Mouse (Mus musculus) MEL (cell line): ENCODE results near the gene Dus1l. TPM values are rescaled to one million over a fixed set of nuclear protein-coding genes. Genes with fewer than 3 reads are reported as not detected.

ENCODE experiments used
- DNase-seq: peaks from one replicate; pipeline ENCODE4 v3.0.0; 2011; ENCODE audit warnings: low read depth, low spot score
- H3K27ac ChIP-seq: 2 replicates; pipeline ENCODE4 v1.5.1; 2012; ENCODE audit warnings: low read depth, mild to moderate bottlenecking, control low read depth, low read length, moderate library complexity; ENCODE audit not compliant: control insufficient read depth
- H3K27me3 ChIP-seq, 2 experiments: fragments of 150-350 bp in 1 of 2; sonication (generic) in 1 of 2; 2 replicates each; pipeline ENCODE4 v1.6.1; 2012; ENCODE audit warnings: low read length in 2 of 2, mild to moderate bottlenecking in 2 of 2, improper control_type of control experiment in 1 of 2, moderate library complexity in 1 of 2; ENCODE audit not compliant: insufficient read depth in 2 of 2, control insufficient read depth in 1 of 2
- H3K36me3 ChIP-seq, 2 experiments: 2 replicates each; pipeline ENCODE4 v1.6.1; 2012 to 2014; ENCODE audit warnings: low read length in 2 of 2, improper control_type of control experiment in 1 of 2, inconsistent platforms in 1 of 2, mild to moderate bottlenecking in 1 of 2; ENCODE audit not compliant: insufficient read depth in 2 of 2, control insufficient read depth in 1 of 2
- H3K4me1 ChIP-seq, 2 experiments: fragments of 150-350 bp in 1 of 2; sonication (generic) in 1 of 2; 2 replicates each; pipeline ENCODE4 v1.6.1; 2012; ENCODE audit warnings: low read length in 2 of 2, improper control_type of control experiment in 1 of 2, mild to moderate bottlenecking in 1 of 2; ENCODE audit not compliant: insufficient read depth in 2 of 2, control insufficient read depth in 1 of 2
- H3K4me3 ChIP-seq, 2 experiments: fragments of 150-350 bp in 1 of 2; sonication (generic) in 1 of 2; 2 replicates each; pipeline ENCODE4 v1.5.1; 2012; ENCODE audit warnings: low read depth in 2 of 2, low read length in 2 of 2, mild to moderate bottlenecking in 2 of 2, moderate library complexity in 2 of 2, control low read depth in 1 of 2, improper control_type of control experiment in 1 of 2; ENCODE audit not compliant: control insufficient read depth in 1 of 2, insufficient read depth in 1 of 2
- H3K79me2 ChIP-seq: 2 replicates; pipeline ENCODE4 v1.6.1; 2012; ENCODE audit warnings: mild to moderate bottlenecking, low read length, moderate library complexity; ENCODE audit not compliant: control insufficient read depth, poor library complexity, insufficient read depth
- H3K9ac ChIP-seq: 2 replicates; pipeline ENCODE4 v1.6.1; 2012; ENCODE audit warnings: low read depth, mild to moderate bottlenecking, control low read depth, low read length, moderate library complexity; ENCODE audit not compliant: control insufficient read depth, poor library complexity, severe bottlenecking
- H3K9me3 ChIP-seq: fragments of 150-350 bp; sonication (generic); replicated peaks from 2 replicates; pipeline ENCODE4 v1.6.1; 2012; ENCODE audit warnings: mild to moderate bottlenecking, low read length, improper control_type of control experiment, moderate library complexity; ENCODE audit not compliant: insufficient read depth
- BHLHE40 ChIP-seq: IDR thresholded peaks from 2 replicates; pipeline ENCODE4 v1.6.1; 2012; ENCODE audit warnings: low read depth, mild to moderate bottlenecking, inconsistent platforms, low read length, improper control_type of control experiment, borderline replicate concordance
- E2F4 ChIP-seq: IDR thresholded peaks from 2 replicates; pipeline ENCODE4 v1.6.1; 2011; ENCODE audit warnings: low read depth, low read length, improper control_type of control experiment, borderline replicate concordance
- ELF1 ChIP-seq: IDR thresholded peaks from 2 replicates; pipeline ENCODE4 v1.6.1; 2014; ENCODE audit warnings: low read depth, mild to moderate bottlenecking, inconsistent platforms, low read length, improper control_type of control experiment, moderate library complexity
- KAT2A ChIP-seq: conservative IDR thresholded peaks from 2 replicates; pipeline ENCODE4 v1.6.1; 2012; ENCODE audit warnings: low read depth, low read length, improper control_type of control experiment, inconsistent platforms
- MAX ChIP-seq: IDR thresholded peaks from 2 replicates; pipeline ENCODE4 v1.6.1; 2011; ENCODE audit warnings: low read length, improper control_type of control experiment
- MAZ ChIP-seq: IDR thresholded peaks from 2 replicates; pipeline ENCODE4 v1.6.1; 2012; ENCODE audit warnings: low read depth, mild to moderate bottlenecking, inconsistent platforms, low read length, improper control_type of control experiment
- NRF1 ChIP-seq: IDR thresholded peaks from 2 replicates; pipeline ENCODE4 v1.6.1; 2014; ENCODE audit warnings: low read depth, mild to moderate bottlenecking, inconsistent platforms, low read length, improper control_type of control experiment, moderate library complexity; ENCODE audit not compliant: poor library complexity, insufficient read depth, severe bottlenecking
- POLR2A ChIP-seq, 2 experiments: IDR thresholded peaks; 2 replicates each; pipeline ENCODE4 v1.6.1; 2011 to 2012; ENCODE audit warnings: low read length in 2 of 2, mild to moderate bottlenecking in 2 of 2, control low read depth in 1 of 2, improper control_type of control experiment in 1 of 2, low read depth in 1 of 2, moderate library complexity in 1 of 2; ENCODE audit not compliant: control insufficient read depth in 1 of 2, insufficient read depth in 1 of 2, poor library complexity in 1 of 2
- TAL1 ChIP-seq: IDR thresholded peaks from 2 replicates; pipeline ENCODE4 v1.6.1; 2012; ENCODE audit warnings: mild to moderate bottlenecking, inconsistent platforms, low read length, moderate library complexity, mixed read lengths
- USF1 ChIP-seq: IDR thresholded peaks from 2 replicates; pipeline ENCODE4 v1.6.1; 2014; ENCODE audit warnings: low read depth, mild to moderate bottlenecking, inconsistent platforms, low read length, improper control_type of control experiment, moderate library complexity
- ZMIZ1 ChIP-seq: IDR thresholded peaks from 2 replicates; pipeline ENCODE4 v1.6.1; 2012; ENCODE audit warnings: low read depth, mild to moderate bottlenecking, inconsistent platforms, low read length, improper control_type of control experiment, moderate library complexity
- polyA plus RNA-seq, 2 experiments: library from polyadenylated mRNA; stranded (reverse) in 1 of 2; unstranded in 1 of 2; fragments of >175 nt in 1 of 2; fragments of >200 nt in 1 of 2; gene quantifications; 2 replicates each; pipeline versions ENCODE4 v1.2.1 to v1.2.4; 2012; ENCODE audit warnings: low replicate concordance in 2 of 2, low read depth in 1 of 2; ENCODE audit not compliant: insufficient read length in 2 of 2, insufficient read depth in 1 of 2, missing spikeins in 1 of 2
- total RNA-seq: library from RNA; depleted of rRNA; stranded (reverse); fragments of 300-350 nt; gene quantifications from 2 replicates; pipeline ENCODE4 v1.2.3, GENCODE M21; 2012

The Dus1l gene
- total and polyA plus RNA-seq, 3 experiments, result 171 to 203 TPM; not detected in 1

GRCm38 (mm10) chr11:120817358-120817757 is 21.2 kb upstream of the Dus1l start:
- no peaks in the 10 kb centered on the region for H3K9me3 ChIP-seq
- no peaks in the 10 kb centered on the region for H3K27me3 ChIP-seq
- H3K36me3 ChIP-seq, result peaks cover 10 to 31% of the 10 kb centered on the region in 2 experiments
- no peak overlapping the region for H3K9ac ChIP-seq
- no peak overlapping the region for H3K27ac ChIP-seq
- H3K4me3 ChIP-seq, result no peak overlapping the region
- peaks cover 0 to 12% of the 10 kb centered on the region in 2 experiments; a peak in 3 of 4 replicates for H3K4me1 ChIP-seq
- no peak for DNase-seq
- TF ChIP-seq NRF1, result no peak
- H3K79me2 ChIP-seq, result peaks cover 29% of the 10 kb centered on the region

- DNase-seq, result no peak
- no peaks in the 10 kb centered on the region for H3K79me2 ChIP-seq
- TF ChIP-seq MAZ, result no peak
- no peak for TF ChIP-seq BHLHE40
- TF ChIP-seq ZMIZ1, result no peak
- TF ChIP-seq E2F4, result no peak
- TF ChIP-seq MAX, result no peak
- no peak for TF ChIP-seq KAT2A
- TF ChIP-seq ELF1, result no peak
- no peak for TF ChIP-seq USF1
- no peak for TF ChIP-seq TAL1
- TF ChIP-seq, all 39 proteins: peak for 0
- no peak overlapping the region for H3K27ac ChIP-seq
- peaks cover 0 to 28% of the 10 kb centered on the region in 2 experiments; a peak in 2 of 4 replicates for H3K36me3 ChIP-seq
- no peaks in the 10 kb centered on the region for H3K9me3 ChIP-seq
- no peak overlapping the region for H3K4me3 ChIP-seq
- H3K4me1 ChIP-seq, result no peaks in the 10 kb centered on the region
- no peaks in the 10 kb centered on the region for H3K27me3 ChIP-seq
- H3K9ac ChIP-seq, result no peak overlapping the region
Measured at GRCm38 (mm10) chr11:120812068-120812467, 15.9 kb upstream of the Dus1l start.

GRCm38 (mm10) chr11:120808010-120808409 is 11.8 kb upstream of the Dus1l start:
- no peaks in the 10 kb centered on the region for H3K9me3 ChIP-seq
- H3K4me1 ChIP-seq, result no peaks in the 10 kb centered on the region
- TF ChIP-seq POLR2A (IDR thresholded peaks at IDR 0.05; ENCODE audit: control insufficient read depth in 1 of 2, insufficient read depth in 1 of 2, low read depth in 1 of 2, low read length in 2 of 2, poor library complexity in 1 of 2) (peak in 1 of 2 experiments; percentile 5; a peak in 1 of 4 replicates), ELF1 (no peak)
- H3K4me3 ChIP-seq, result no peak overlapping the region
- H3K27me3 ChIP-seq, result no peaks in the 10 kb centered on the region
- H3K27ac ChIP-seq, result no peak overlapping the region
- peaks cover 0 to 16% of the 10 kb centered on the region in 2 experiments; a peak in 2 of 4 replicates for H3K36me3 ChIP-seq
- DNase-seq, result no peak
- no peaks in the 10 kb centered on the region for H3K79me2 ChIP-seq
- H3K9ac ChIP-seq, result no peak overlapping the region
